Mouse (Mus musculus) neural tube, postnatal 0 days (tissue): ENCODE measurements around the gene Ankk1. TPM values are rescaled to one million over a fixed set of nuclear protein-coding genes. Genes with fewer than 3 reads are reported as not detected.

Source experiments
- polyA plus RNA-seq: library from polyadenylated mRNA; unstranded; fragments of >200 nt; fragmentation: Nextera tagmentation; extraction: Ambion mirVana; gene quantifications from 2 replicates; pipeline ENCODE4 v1.2.1, GENCODE M21; 2015

Gene Ankk1
- not detected in 2 replicates for polyA plus RNA-seq

GRCm38 (mm10) chr9:49426921-49427320 is at the start of gene Ankk1:
Gene Ankk1 (minus strand): TSS chr9:49427021.

Other genes starting within 250 kb of the Ankk1 start
- gene Gm4894, start 176.5 kb downstream of the Ankk1 start, polyA plus RNA-seq, result not detected in 2 replicates
- gene Drd2, start 86.4 kb downstream of the Ankk1 start, polyA plus RNA-seq, result 10.4 and 12.8 TPM in 2 replicates
- 2.0 and 2.3 TPM in 2 replicates for gene Ttc12, start 59.2 kb upstream of the Ankk1 start, polyA plus RNA-seq